Mouse (Mus musculus): ENCODE data around the gene Grap. TPM values are rescaled to one million over a fixed set of nuclear protein-coding genes. Genes with fewer than 3 reads are reported as not detected.
"Not testable (repeated sequence)": the region's sequence is repeated elsewhere in the genome, so short reads cannot be mapped to it uniquely, and the experiment has no call there.

The Grap gene
- polyA plus RNA-seq, 1 experiment = 0.06 TPM

GRCm38 (mm10) chr11:61625136-61625535, 27.9 kb upstream of the Grap start:
- no peaks in the 10 kb centered on the region for H3K79me2 ChIP-seq (ENCODE audit: control insufficient read depth, insufficient read depth)
- H3K36me3 ChIP-seq (ENCODE audit: control insufficient read depth, insufficient read depth) = no peaks in the 10 kb centered on the region
- no peak overlapping the region for H3ac ChIP-seq (ENCODE audit: control insufficient read depth, insufficient read length)
- TF ChIP-seq CEBPB (IDR thresholded peaks at IDR 0.05; ENCODE audit: insufficient read depth, poor library complexity, severe bottlenecking) (no peak), TCF3 (IDR thresholded peaks at IDR 0.05; ENCODE audit: insufficient read length, low read depth) (no peak), POLR2AphosphoS2 (IDR thresholded peaks at IDR 0.05; ENCODE audit: insufficient read length, low read depth) (no peak)
- H3K4me2 ChIP-seq (ENCODE audit: low read depth) = no peak overlapping the region
- H3K4me3 ChIP-seq = no peak overlapping the region
- H3K27me3 ChIP-seq (ENCODE audit: control insufficient read depth, insufficient read depth, insufficient read length) = no peaks in the 10 kb centered on the region

- Histone ChIP-seq H3K4me2 (ENCODE audit: low read depth) (no peak overlapping the region), H3ac (ENCODE audit: control insufficient read depth, insufficient read length) (no peak overlapping the region), H3K4me3 (no peak overlapping the region), H3K27me3 (ENCODE audit: control insufficient read depth, insufficient read depth, insufficient read length) (no peaks in the 10 kb centered on the region), H3K79me2 (ENCODE audit: control insufficient read depth, insufficient read depth) (no peaks in the 10 kb centered on the region), H3K36me3 (ENCODE audit: control insufficient read depth, insufficient read depth) (no peaks in the 10 kb centered on the region)
- TF ChIP-seq CEBPB (IDR thresholded peaks at IDR 0.05; ENCODE audit: insufficient read depth, poor library complexity, severe bottlenecking) (no peak), MAX (IDR thresholded peaks at IDR 0.05; ENCODE audit: low read depth) (no peak), MYOG (IDR thresholded peaks at IDR 0.05; ENCODE audit: control insufficient read depth in 1 of 3, insufficient read depth in 1 of 3, insufficient read length in 2 of 3, low read depth in 2 of 3) (no peak)
Observed at GRCm38 (mm10) chr11:61626509-61626908, 26.6 kb upstream of the Grap start.

DNA sequence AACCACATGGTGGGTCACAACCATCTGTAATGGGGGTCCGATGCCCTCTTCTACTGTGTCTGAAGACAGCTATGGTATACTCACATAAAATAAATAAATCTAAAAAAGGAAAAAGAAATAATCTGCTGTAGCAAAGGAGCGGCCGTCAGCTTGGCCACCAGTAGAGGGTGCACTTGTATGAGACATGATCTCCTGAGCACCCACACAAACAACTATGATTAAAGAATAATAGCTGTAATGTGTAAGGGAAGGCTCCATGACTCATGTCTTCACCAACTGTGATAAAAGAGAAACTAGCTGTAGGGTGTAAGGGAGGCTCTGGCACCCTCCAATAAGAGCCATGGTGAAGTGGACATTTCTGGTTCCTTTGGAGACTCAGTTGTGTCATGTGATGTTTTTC, 23.4 kb upstream of the Grap start:
- TF ChIP-seq MAX (IDR thresholded peaks at IDR 0.05; ENCODE audit: low read depth) = no peak
- no peak for TF ChIP-seq USF1 (IDR thresholded peaks at IDR 0.05; ENCODE audit: low read depth)
- TF ChIP-seq TCF12 (IDR thresholded peaks at IDR 0.05; ENCODE audit: insufficient read depth, poor library complexity, severe bottlenecking) = no peak
- TF ChIP-seq MYOG (IDR thresholded peaks at IDR 0.05; ENCODE audit: control insufficient read depth in 1 of 3, insufficient read depth in 1 of 3, insufficient read length in 2 of 3, low read depth in 2 of 3) = no peak
- TF ChIP-seq TCF3 (IDR thresholded peaks at IDR 0.05; ENCODE audit: insufficient read length, low read depth) = no peak
- TF ChIP-seq MYOD1 (IDR thresholded peaks at IDR 0.05; ENCODE audit: control insufficient read depth in 1 of 3, insufficient read length in 2 of 3, low read depth in 2 of 3) = no peak
- TF ChIP-seq REST (IDR thresholded peaks at IDR 0.05; ENCODE audit: insufficient read depth, insufficient read length) = no peak
- no peak for TF ChIP-seq POLR2AphosphoS2 (IDR thresholded peaks at IDR 0.05; ENCODE audit: insufficient read length, low read depth)
- no peak for TF ChIP-seq E2F4 (IDR thresholded peaks at IDR 0.05; ENCODE audit: insufficient read depth)
- TF ChIP-seq POLR2A (IDR thresholded peaks at IDR 0.05; ENCODE audit: insufficient read length, low read depth) = no peak
- TF ChIP-seq SRF (IDR thresholded peaks at IDR 0.05; ENCODE audit: control insufficient read depth, insufficient read length, low read depth) = no peak
- TF ChIP-seq CEBPB (IDR thresholded peaks at IDR 0.05; ENCODE audit: insufficient read depth, poor library complexity, severe bottlenecking) = no peak
- H3ac ChIP-seq (ENCODE audit: control insufficient read depth, insufficient read length) = no peak overlapping the region
- no peaks in the 10 kb centered on the region for H3K36me3 ChIP-seq (ENCODE audit: control insufficient read depth, insufficient read depth)
- no peak overlapping the region for H3K4me3 ChIP-seq
- no peaks in the 10 kb centered on the region for H3K79me2 ChIP-seq (ENCODE audit: control insufficient read depth, insufficient read depth)
- H3K4me2 ChIP-seq (ENCODE audit: low read depth) = no peak overlapping the region
- no peaks in the 10 kb centered on the region for H3K27me3 ChIP-seq (ENCODE audit: control insufficient read depth, insufficient read depth, insufficient read length)

DNA sequence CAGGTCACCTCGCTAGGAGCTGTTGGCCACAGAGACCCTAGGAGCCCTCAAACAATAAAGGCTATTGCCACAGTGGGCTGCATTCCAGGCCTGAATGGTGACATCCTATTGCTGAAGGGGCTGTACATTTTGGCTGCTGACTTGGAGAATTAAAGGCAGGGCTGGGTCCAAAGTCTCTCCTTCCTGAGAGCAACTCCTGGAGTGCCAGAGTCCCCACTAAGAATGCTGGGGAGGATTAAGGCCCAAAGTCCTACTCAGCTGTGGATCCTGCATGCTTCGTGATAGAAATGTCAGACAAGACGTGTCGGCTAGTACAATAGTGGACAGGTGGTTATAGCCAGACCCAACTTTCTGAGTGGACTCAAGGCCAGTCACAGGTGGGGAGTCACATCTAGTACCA, 16.8 kb upstream of the Grap start:
- H3K36me3 ChIP-seq (ENCODE audit: control insufficient read depth, insufficient read depth); H3K79me2 ChIP-seq (ENCODE audit: control insufficient read depth, insufficient read depth); H3K27me3 ChIP-seq (ENCODE audit: control insufficient read depth, insufficient read depth, insufficient read length); H3K4me3 ChIP-seq; H3K4me2 ChIP-seq (ENCODE audit: low read depth); H3ac ChIP-seq (ENCODE audit: control insufficient read depth, insufficient read length): not testable (repeated sequence)

GRCm38 (mm10) chr11:61637413-61637812, 15.7 kb upstream of the Grap start:
- H3ac ChIP-seq (ENCODE audit: control insufficient read depth, insufficient read length) = no peak overlapping the region
- H3K27me3 ChIP-seq (ENCODE audit: control insufficient read depth, insufficient read depth, insufficient read length) = no peaks in the 10 kb centered on the region
- no peak overlapping the region for H3K4me3 ChIP-seq
- TF ChIP-seq SRF (IDR thresholded peaks at IDR 0.05; ENCODE audit: control insufficient read depth, insufficient read length, low read depth) (no peak), CEBPB (IDR thresholded peaks at IDR 0.05; ENCODE audit: insufficient read depth, poor library complexity, severe bottlenecking) (no peak), REST (IDR thresholded peaks at IDR 0.05; ENCODE audit: insufficient read depth, insufficient read length) (no peak), MYOG (IDR thresholded peaks at IDR 0.05; ENCODE audit: control insufficient read depth in 1 of 3, insufficient read depth in 1 of 3, insufficient read length in 2 of 3, low read depth in 2 of 3) (no peak), POLR2A (IDR thresholded peaks at IDR 0.05; ENCODE audit: insufficient read length, low read depth) (no peak), TCF12 (IDR thresholded peaks at IDR 0.05; ENCODE audit: insufficient read depth, poor library complexity, severe bottlenecking) (no peak), POLR2AphosphoS2 (IDR thresholded peaks at IDR 0.05; ENCODE audit: insufficient read length, low read depth) (no peak), USF1 (IDR thresholded peaks at IDR 0.05; ENCODE audit: low read depth) (no peak), MAX (IDR thresholded peaks at IDR 0.05; ENCODE audit: low read depth) (no peak)
- no peaks in the 10 kb centered on the region for H3K36me3 ChIP-seq (ENCODE audit: control insufficient read depth, insufficient read depth)
- H3K79me2 ChIP-seq (ENCODE audit: control insufficient read depth, insufficient read depth) = no peaks in the 10 kb centered on the region
- no peak overlapping the region for H3K4me2 ChIP-seq (ENCODE audit: low read depth)

- no peak for TF ChIP-seq POLR2AphosphoS2 (IDR thresholded peaks at IDR 0.05; ENCODE audit: insufficient read length, low read depth)
- no peak for TF ChIP-seq REST (IDR thresholded peaks at IDR 0.05; ENCODE audit: insufficient read depth, insufficient read length)
- TF ChIP-seq TCF12 (IDR thresholded peaks at IDR 0.05; ENCODE audit: insufficient read depth, poor library complexity, severe bottlenecking) = peak; percentile 52
- TF ChIP-seq MYOD1 (IDR thresholded peaks at IDR 0.05; ENCODE audit: control insufficient read depth in 1 of 3, insufficient read length in 2 of 3, low read depth in 2 of 3) = peak in 2 of 3 experiments; percentile 34 to 82
- peak; percentile 23 to 75 (median 36) for TF ChIP-seq MYOG (IDR thresholded peaks at IDR 0.05; ENCODE audit: control insufficient read depth in 1 of 3, insufficient read depth in 1 of 3, insufficient read length in 2 of 3, low read depth in 2 of 3)
- no peak for TF ChIP-seq POLR2A (IDR thresholded peaks at IDR 0.05; ENCODE audit: insufficient read length, low read depth)
- H3K79me2 ChIP-seq (ENCODE audit: control insufficient read depth, insufficient read depth) = no peaks in the 10 kb centered on the region
- no peak overlapping the region for H3K4me3 ChIP-seq
- no peak overlapping the region for H3K4me2 ChIP-seq (ENCODE audit: low read depth)
- H3K36me3 ChIP-seq (ENCODE audit: control insufficient read depth, insufficient read depth) = no peaks in the 10 kb centered on the region
- H3ac ChIP-seq (ENCODE audit: control insufficient read depth, insufficient read length) = no peak overlapping the region
- no peaks in the 10 kb centered on the region for H3K27me3 ChIP-seq (ENCODE audit: control insufficient read depth, insufficient read depth, insufficient read length)
Observed at GRCm38 (mm10) chr11:61637856-61638255, 15.2 kb upstream of the Grap start.

Measured in myocyte (in vitro differentiated cells).